Mouse (Mus musculus): ENCODE results near the gene Qrfp. TPM values are rescaled to one million over a fixed set of nuclear protein-coding genes. Genes with fewer than 3 reads are reported as not detected.
A peak's percentile ranks its signal among the peaks of the same experiment; 100 is the strongest.

Gene Qrfp
- polyA plus RNA-seq, 1 experiment from 2014 or later = 0.07 TPM

- Histone ChIP-seq H3K27ac (ENCODE audit: low read depth) (no peak overlapping the region), H3K36me3 (replicated peaks; ENCODE audit: insufficient read depth, low read length) (no peaks in the 10 kb centered on the region), H3K27me3 (ENCODE audit: insufficient read depth, low read length) (peaks cover 43% of the 10 kb centered on the region), H3K4me1 (ENCODE audit: insufficient read depth) (peaks cover 14% of the 10 kb centered on the region), H3K9ac (replicated peaks) (no peak overlapping the region), H3K4me3 (ENCODE audit: low read depth, low read length) (peak overlapping the region; percentile 52), H3K9me3 (ENCODE audit: low read length) (no peaks in the 10 kb centered on the region), H3K4me2 (ENCODE audit: low read depth, low read length) (peak overlapping the region; percentile 76)
- no peak for ATAC-seq
- DNase-seq = no peak
- 5% methylated on average over 35 of the region's 35 CpGs for WGBS (ENCODE audit: insufficient replicate concordance)
- TF ChIP-seq CTCF (IDR thresholded peaks at IDR 0.05; ENCODE audit: low read depth) (no peak), EP300 (IDR thresholded peaks at IDR 0.05; ENCODE audit: low read depth) (no peak)
Measured at GRCm38 (mm10) chr2:31846692-31847660, 36.6 kb upstream of the Qrfp start.

GRCm38 (mm10) chr2:31845896-31846691 is 35.7 kb upstream of the Qrfp start, which contains the start of gene Fibcd1:
Fibcd1 (minus strand) TSS chr2:31846005.
- no peak for DNase-seq

GRCm38 (mm10) chr2:31845512-31845895 is 35.1 kb upstream of the Qrfp start:
- ATAC-seq = no peak

More at GRCm38 (mm10) chr2:31845896-31846691, 35.7 kb upstream of the Qrfp start, which contains the start of gene Fibcd1:
- Histone ChIP-seq H3K27me3 (ENCODE audit: insufficient read depth, low read length) (peaks cover 43% of the 10 kb centered on the region), H3K9ac (replicated peaks) (0 out of 2 replicates have a peak within 1 kb of the TSS, but pooled peaks have one; percentile 16), H3K4me1 (ENCODE audit: insufficient read depth) (peaks cover 14% of the 10 kb centered on the region), H3K36me3 (replicated peaks; ENCODE audit: insufficient read depth, low read length) (no peaks in the 10 kb centered on the region), H3K9me3 (ENCODE audit: low read length) (no peaks in the 10 kb centered on the region), H3K4me2 (ENCODE audit: low read depth, low read length) (peak within 1 kb of the TSS; percentile 76), H3K4me3 (ENCODE audit: low read depth, low read length) (peak within 1 kb of the TSS; percentile 52), H3K27ac (ENCODE audit: low read depth) (no peak within 1 kb of the TSS)
- TF ChIP-seq EP300 (IDR thresholded peaks at IDR 0.05; ENCODE audit: low read depth) = no peak
- no peak for TF ChIP-seq CTCF (IDR thresholded peaks at IDR 0.05; ENCODE audit: low read depth)
- no peak for ATAC-seq
- WGBS (ENCODE audit: insufficient replicate concordance) = under 1% methylated on average over 76 of the region's 88 CpGs

DNA sequence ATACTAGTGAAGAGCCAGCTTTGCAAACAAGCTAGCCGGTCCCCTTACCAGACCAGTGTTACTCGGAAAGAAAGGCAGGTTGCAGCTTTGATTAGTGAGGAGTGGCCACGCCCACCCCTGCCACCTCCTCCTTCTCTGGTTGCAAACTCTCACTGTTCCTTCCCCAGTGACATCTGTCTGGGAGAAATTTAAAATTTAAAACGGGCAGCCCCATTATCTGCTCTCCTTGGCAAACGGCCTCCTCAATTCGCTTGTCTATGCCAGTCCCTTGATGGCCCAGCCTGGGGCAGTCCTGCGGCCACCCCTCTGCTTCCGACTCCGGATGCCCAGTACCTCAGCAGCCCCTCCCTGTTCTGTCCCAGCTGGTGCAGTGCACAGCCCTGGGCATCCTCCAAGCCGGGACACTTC is 34.4 kb upstream of the Qrfp start:
- H3K27ac ChIP-seq (ENCODE audit: low read depth) = no peak overlapping the region
- H3K4me3 ChIP-seq (ENCODE audit: low read depth, low read length) = no peak overlapping the region
- H3K9ac ChIP-seq (replicated peaks) = no peak overlapping the region
- no peaks in the 10 kb centered on the region for H3K36me3 ChIP-seq (replicated peaks; ENCODE audit: insufficient read depth, low read length)
- H3K4me2 ChIP-seq (ENCODE audit: low read depth, low read length) = no peak overlapping the region
- no peaks in the 10 kb centered on the region for H3K9me3 ChIP-seq (ENCODE audit: low read length)
- no peak for ATAC-seq
- 8% methylated on average over 10 of the region's 10 CpGs for WGBS (ENCODE audit: insufficient replicate concordance)
- TF ChIP-seq EP300 (IDR thresholded peaks at IDR 0.05; ENCODE audit: low read depth) (no peak), CTCF (IDR thresholded peaks at IDR 0.05; ENCODE audit: low read depth) (no peak)
- peaks cover 51% of the 10 kb centered on the region for H3K27me3 ChIP-seq (ENCODE audit: insufficient read depth, low read length)
- no peak for DNase-seq
- peaks cover 14% of the 10 kb centered on the region for H3K4me1 ChIP-seq (ENCODE audit: insufficient read depth)

More at GRCm38 (mm10) chr2:31845512-31845895, 35.1 kb upstream of the Qrfp start:
- no peak overlapping the region for H3K9ac ChIP-seq (replicated peaks)
- 2% methylated on average over 18 of the region's 26 CpGs for WGBS (ENCODE audit: insufficient replicate concordance)
- TF ChIP-seq CTCF (IDR thresholded peaks at IDR 0.05; ENCODE audit: low read depth) (no peak), EP300 (IDR thresholded peaks at IDR 0.05; ENCODE audit: low read depth) (no peak)
- H3K4me3 ChIP-seq (ENCODE audit: low read depth, low read length) = peak overlapping the region; percentile 52
- H3K4me2 ChIP-seq (ENCODE audit: low read depth, low read length) = peak overlapping the region; percentile 76
- no peaks in the 10 kb centered on the region for H3K9me3 ChIP-seq (ENCODE audit: low read length)
- no peak for DNase-seq
- H3K27me3 ChIP-seq (ENCODE audit: insufficient read depth, low read length) = peaks cover 43% of the 10 kb centered on the region
- H3K4me1 ChIP-seq (ENCODE audit: insufficient read depth) = peaks cover 14% of the 10 kb centered on the region
- H3K36me3 ChIP-seq (replicated peaks; ENCODE audit: insufficient read depth, low read length) = no peaks in the 10 kb centered on the region
- H3K27ac ChIP-seq (ENCODE audit: low read depth) = no peak overlapping the region

GRCm38 (mm10) chr2:31838868-31839267 is 28.5 kb upstream of the Qrfp start:
- no peaks in the 10 kb centered on the region for H3K9me3 ChIP-seq (ENCODE audit: low read length)
- no peaks in the 10 kb centered on the region for H3K4me1 ChIP-seq (ENCODE audit: insufficient read depth)
- no peaks in the 10 kb centered on the region for H3K36me3 ChIP-seq (replicated peaks; ENCODE audit: insufficient read depth, low read length)
- TF ChIP-seq EP300 (IDR thresholded peaks at IDR 0.05; ENCODE audit: low read depth) = no peak
- no peak for TF ChIP-seq CTCF (IDR thresholded peaks at IDR 0.05; ENCODE audit: low read depth)
- WGBS (ENCODE audit: insufficient replicate concordance) = 53% methylated on average over 1 of the region's 1 CpGs
- H3K4me3 ChIP-seq (ENCODE audit: low read depth, low read length) = no peak overlapping the region
- no peak for DNase-seq
- no peak overlapping the region for H3K27ac ChIP-seq (ENCODE audit: low read depth)
- H3K9ac ChIP-seq (replicated peaks) = no peak overlapping the region
- H3K4me2 ChIP-seq (ENCODE audit: low read depth, low read length) = no peak overlapping the region
- no peak for ATAC-seq
- peaks cover 17% of the 10 kb centered on the region for H3K27me3 ChIP-seq (ENCODE audit: insufficient read depth, low read length)

- H3K4me1 ChIP-seq (ENCODE audit: insufficient read depth) = no peaks in the 10 kb centered on the region
- TF ChIP-seq CTCF (IDR thresholded peaks at IDR 0.05; ENCODE audit: low read depth) (no peak), EP300 (IDR thresholded peaks at IDR 0.05; ENCODE audit: low read depth) (no peak)
- no peaks in the 10 kb centered on the region for H3K9me3 ChIP-seq (ENCODE audit: low read length)
- H3K4me2 ChIP-seq (ENCODE audit: low read depth, low read length) = no peak overlapping the region
- ATAC-seq (no peak), DNase-seq (no peak)
- no peak overlapping the region for H3K9ac ChIP-seq (replicated peaks)
- H3K27me3 ChIP-seq (ENCODE audit: insufficient read depth, low read length) = peaks cover 7% of the 10 kb centered on the region; the same call in 1 of the 2 replicates
- no peak overlapping the region for H3K27ac ChIP-seq (ENCODE audit: low read depth)
- WGBS (ENCODE audit: insufficient replicate concordance) = 40% methylated on average over 6 of the region's 6 CpGs
- H3K36me3 ChIP-seq (replicated peaks; ENCODE audit: insufficient read depth, low read length) = no peaks in the 10 kb centered on the region
- H3K4me3 ChIP-seq (ENCODE audit: low read depth, low read length) = no peak overlapping the region
Measured at GRCm38 (mm10) chr2:31836985-31837384, 26.6 kb upstream of the Qrfp start.

Measured in liver, postnatal 0 days (tissue).